Mouse (Mus musculus) macrophage (primary cell): ENCODE measurements around the gene Pou2f2. TPM values are rescaled to one million over a fixed set of nuclear protein-coding genes. Genes with fewer than 3 reads are reported as not detected.

Experiments
- H3K27ac ChIP-seq: fragments of 350-480 bp; formaldehyde crosslinking; 2 replicates; pipeline ENCODE4 v1.9.0; 2021
- H3K36me3 ChIP-seq: fragments of 350-480 bp; formaldehyde crosslinking; 2 replicates; pipeline ENCODE4 v1.9.0; 2021; ENCODE audit errors: inconsistent target
- H3K4me3 ChIP-seq: fragments of 350-480 bp; formaldehyde crosslinking; 2 replicates; pipeline ENCODE4 v1.9.0; 2021; ENCODE audit errors: inconsistent target
- H3K79me2 ChIP-seq: fragments of 350-480 bp; formaldehyde crosslinking; 2 replicates; pipeline ENCODE4 v1.9.0; 2021; ENCODE audit errors: inconsistent target
- WGBS: methylation state at CpG from one replicate; pipeline ENCODE4 v1.1.7; 2026; ENCODE audit warnings: inconsistent platforms; ENCODE audit not compliant: missing documents; 5-methylcytosine and 5-hydroxymethylcytosine counted together
- polyA plus RNA-seq: library from polyadenylated mRNA; stranded (reverse); fragments of 250-400 nt; gene quantifications from 3 replicates; pipeline ENCODE4 v1.2.4, GENCODE M21; 2018; ENCODE audit warnings: inconsistent platforms

Pou2f2 gene
- polyA plus RNA-seq, 1 experiment from 2014 or later: 23.9 TPM

DNA sequence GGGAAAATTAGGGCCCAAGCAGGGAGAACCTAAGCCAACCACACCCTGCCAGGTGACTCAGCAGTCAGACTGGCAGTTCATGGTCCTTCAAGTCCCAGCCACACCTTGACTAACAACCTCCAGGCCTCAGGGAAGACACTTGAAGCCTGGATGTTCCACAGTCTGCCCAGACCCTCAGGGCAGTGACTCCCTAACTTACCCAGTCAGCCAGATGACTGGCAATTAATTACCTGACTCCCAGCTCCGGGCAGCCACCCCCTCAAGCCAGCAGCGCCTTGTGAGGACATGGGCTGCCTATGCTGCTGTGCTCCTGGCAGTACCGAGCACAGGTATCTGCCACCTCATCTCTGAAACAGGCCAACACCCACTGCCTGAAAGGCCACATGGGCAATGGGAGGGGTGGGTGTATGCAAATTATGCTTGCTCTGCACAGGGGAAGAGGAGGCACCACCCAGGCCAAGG lies 29.7 kb upstream of the Pou2f2 start:
- 85% methylated on average over 3 of the region's 3 CpGs for WGBS
- H3K4me3 ChIP-seq: no peak overlapping the region
- H3K36me3 ChIP-seq: peaks cover 29% of the 10 kb centered on the region; the same call in 1 of the 2 replicates
- H3K27ac ChIP-seq: no peak overlapping the region
- no peaks in the 10 kb centered on the region for H3K79me2 ChIP-seq

GRCm38 (mm10) chr7:25206094-25206830 lies 26.7 kb upstream of the Pou2f2 start:
- Histone ChIP-seq H3K79me2 (no peaks in the 10 kb centered on the region), H3K4me3 (no peak overlapping the region), H3K36me3 (peaks cover 47% of the 10 kb centered on the region; the same call in 1 of the 2 replicates), H3K27ac (no peak overlapping the region)
- 76% methylated on average over 16 of the region's 16 CpGs for WGBS

DNA sequence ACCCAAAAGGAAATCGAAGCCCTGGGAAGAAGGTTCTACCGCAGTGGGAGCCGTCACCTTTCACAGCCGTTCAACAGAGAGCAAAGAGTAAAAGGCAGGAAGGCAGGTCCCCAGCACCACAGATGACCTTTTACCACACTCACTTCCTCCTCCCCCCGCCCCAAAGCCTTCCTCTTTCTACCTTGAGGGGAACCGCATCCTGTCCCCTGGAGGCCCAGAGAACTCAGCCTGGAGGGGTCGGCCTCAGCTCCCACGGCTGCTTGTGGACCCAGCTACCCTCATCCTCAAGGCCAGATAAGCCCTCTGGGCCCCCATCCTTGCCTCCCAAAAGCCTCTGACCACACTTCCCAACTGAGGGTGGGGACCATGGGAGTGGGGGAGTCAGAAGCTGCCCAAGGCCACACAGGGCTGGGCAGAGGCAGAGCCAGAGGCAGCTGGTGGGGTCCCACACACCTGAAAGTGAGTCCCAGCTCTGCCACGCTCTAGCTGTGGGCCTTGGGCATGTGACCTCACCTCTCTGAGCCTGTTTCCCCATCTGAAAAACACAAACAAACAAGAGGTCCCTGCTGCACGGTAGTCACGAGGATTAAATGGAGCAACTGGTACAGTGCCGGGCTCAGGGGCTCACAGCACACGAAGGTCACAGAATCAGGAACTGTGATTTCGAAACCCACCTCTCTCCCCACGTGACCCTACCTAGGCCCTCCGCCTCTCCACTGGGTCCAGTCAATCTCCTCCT lies 26.0 kb upstream of the Pou2f2 start:
- Histone ChIP-seq H3K36me3 (peaks cover 43% of the 10 kb centered on the region; the same call in 1 of the 2 replicates), H3K27ac (no peak overlapping the region), H3K79me2 (no peaks in the 10 kb centered on the region), H3K4me3 (no peak overlapping the region)
- WGBS: 16% methylated on average over 16 of the region's 16 CpGs

GRCm38 (mm10) chr7:25203624-25204023 lies 24.1 kb upstream of the Pou2f2 start:
- Histone ChIP-seq H3K27ac (no peak overlapping the region), H3K36me3 (peaks cover 28% of the 10 kb centered on the region; the same call in 1 of the 2 replicates), H3K79me2 (no peaks in the 10 kb centered on the region), H3K4me3 (no peak overlapping the region)
- 71% methylated on average over 20 of the region's 20 CpGs for WGBS

DNA sequence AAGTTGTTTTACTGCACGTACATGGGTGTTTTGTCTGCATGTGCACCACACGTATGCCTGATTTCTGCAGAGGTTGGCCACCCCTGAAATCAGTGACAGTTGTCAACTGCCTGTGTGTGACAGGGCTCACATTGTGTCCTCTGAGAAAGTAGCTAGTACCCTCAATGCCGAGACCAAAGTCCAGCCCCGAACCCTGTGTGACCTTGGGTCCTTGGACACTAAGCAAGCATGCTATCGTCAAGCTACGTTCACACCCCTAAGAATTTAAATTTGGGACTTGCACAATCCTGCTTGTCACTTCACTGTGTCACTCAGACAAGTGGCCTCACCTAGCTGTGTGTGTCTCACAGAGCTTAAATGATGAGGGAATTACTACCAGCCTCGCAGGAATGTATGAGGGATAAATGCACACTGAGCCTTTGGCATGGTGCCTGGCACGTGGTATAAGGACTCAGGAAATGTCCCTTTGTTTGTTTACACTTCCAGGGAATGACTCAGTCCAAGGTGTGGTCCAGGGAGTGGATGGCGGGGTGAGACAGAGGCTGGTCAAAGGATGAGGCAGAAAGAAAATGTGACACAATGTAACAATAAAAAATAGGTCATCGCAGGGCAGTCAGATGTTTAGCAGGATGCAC lies 18.0 kb upstream of the Pou2f2 start:
- H3K36me3 ChIP-seq: peaks cover 5% of the 10 kb centered on the region; the same call in 1 of the 2 replicates
- 77% methylated on average over 10 of the region's 10 CpGs for WGBS
- no peak overlapping the region for H3K4me3 ChIP-seq
- H3K79me2 ChIP-seq: no peaks in the 10 kb centered on the region
- H3K27ac ChIP-seq: no peak overlapping the region

- Histone ChIP-seq H3K79me2 (no peaks in the 10 kb centered on the region), H3K4me3 (no peak overlapping the region), H3K27ac (no peak overlapping the region)
Observed at GRCm38 (mm10) chr7:25196107-25196506, 16.6 kb upstream of the Pou2f2 start.

GRCm38 (mm10) chr7:25195148-25195547 lies 15.6 kb upstream of the Pou2f2 start:
- Histone ChIP-seq H3K36me3 (no peaks in the 10 kb centered on the region), H3K27ac (no peak overlapping the region), H3K79me2 (no peaks in the 10 kb centered on the region), H3K4me3 (no peak overlapping the region)
- 91% methylated on average over 3 of the region's 3 CpGs for WGBS

More at GRCm38 (mm10) chr7:25196107-25196506, 16.6 kb upstream of the Pou2f2 start:
- no peaks in the 10 kb centered on the region for H3K36me3 ChIP-seq
- 49% methylated on average over 9 of the region's 9 CpGs for WGBS

DNA sequence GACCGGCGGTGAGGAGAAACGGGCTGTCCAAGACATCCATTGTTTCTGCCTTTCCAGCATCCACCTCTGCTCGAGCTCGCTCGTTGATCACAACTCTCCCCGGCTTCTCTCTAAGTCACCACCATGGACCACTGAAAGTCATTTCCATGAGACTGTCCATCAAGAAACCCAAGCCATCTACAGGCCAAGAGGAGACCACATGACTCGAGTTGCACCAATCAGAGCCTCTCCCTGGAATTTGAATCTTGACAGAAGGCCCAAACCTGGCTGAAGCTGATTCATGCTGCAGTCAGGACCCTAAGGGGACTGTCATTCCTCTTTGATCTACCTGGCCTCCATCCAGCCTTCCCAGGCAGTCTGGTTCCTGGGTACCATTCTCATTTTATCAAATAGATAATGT lies 12.6 kb upstream of the Pou2f2 start:
- Histone ChIP-seq H3K27ac (no peak overlapping the region), H3K79me2 (no peaks in the 10 kb centered on the region), H3K4me3 (no peak overlapping the region), H3K36me3 (no peaks in the 10 kb centered on the region)
- whole genome bisulfite sequencing: 89% methylated on average over 8 of the region's 8 CpGs

DNA sequence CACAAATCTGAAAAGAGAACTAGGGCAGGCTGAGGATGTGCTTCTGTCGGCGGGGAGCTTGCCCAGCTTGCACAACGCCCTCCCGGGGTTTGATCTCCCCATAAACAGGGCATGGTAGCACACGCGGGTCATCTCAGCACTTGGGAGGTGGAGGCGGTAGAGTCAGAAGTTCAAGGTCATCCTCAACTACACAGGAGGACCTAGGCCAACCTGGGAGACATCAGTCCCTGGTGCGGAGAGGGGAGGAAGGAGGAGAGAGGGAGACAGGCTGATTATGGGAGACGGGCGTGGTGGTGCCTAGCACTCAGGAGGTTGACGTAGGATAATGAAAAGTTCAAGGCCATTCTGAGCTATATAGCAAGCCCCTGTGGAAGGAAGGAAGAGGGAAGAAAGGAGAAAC lies 11.3 kb upstream of the Pou2f2 start:
- H3K79me2 ChIP-seq: no peaks in the 10 kb centered on the region
- no peak overlapping the region for H3K27ac ChIP-seq
- H3K4me3 ChIP-seq: no peak overlapping the region
- 87% methylated on average over 11 of the region's 11 CpGs for WGBS
- no peaks in the 10 kb centered on the region for H3K36me3 ChIP-seq

DNA sequence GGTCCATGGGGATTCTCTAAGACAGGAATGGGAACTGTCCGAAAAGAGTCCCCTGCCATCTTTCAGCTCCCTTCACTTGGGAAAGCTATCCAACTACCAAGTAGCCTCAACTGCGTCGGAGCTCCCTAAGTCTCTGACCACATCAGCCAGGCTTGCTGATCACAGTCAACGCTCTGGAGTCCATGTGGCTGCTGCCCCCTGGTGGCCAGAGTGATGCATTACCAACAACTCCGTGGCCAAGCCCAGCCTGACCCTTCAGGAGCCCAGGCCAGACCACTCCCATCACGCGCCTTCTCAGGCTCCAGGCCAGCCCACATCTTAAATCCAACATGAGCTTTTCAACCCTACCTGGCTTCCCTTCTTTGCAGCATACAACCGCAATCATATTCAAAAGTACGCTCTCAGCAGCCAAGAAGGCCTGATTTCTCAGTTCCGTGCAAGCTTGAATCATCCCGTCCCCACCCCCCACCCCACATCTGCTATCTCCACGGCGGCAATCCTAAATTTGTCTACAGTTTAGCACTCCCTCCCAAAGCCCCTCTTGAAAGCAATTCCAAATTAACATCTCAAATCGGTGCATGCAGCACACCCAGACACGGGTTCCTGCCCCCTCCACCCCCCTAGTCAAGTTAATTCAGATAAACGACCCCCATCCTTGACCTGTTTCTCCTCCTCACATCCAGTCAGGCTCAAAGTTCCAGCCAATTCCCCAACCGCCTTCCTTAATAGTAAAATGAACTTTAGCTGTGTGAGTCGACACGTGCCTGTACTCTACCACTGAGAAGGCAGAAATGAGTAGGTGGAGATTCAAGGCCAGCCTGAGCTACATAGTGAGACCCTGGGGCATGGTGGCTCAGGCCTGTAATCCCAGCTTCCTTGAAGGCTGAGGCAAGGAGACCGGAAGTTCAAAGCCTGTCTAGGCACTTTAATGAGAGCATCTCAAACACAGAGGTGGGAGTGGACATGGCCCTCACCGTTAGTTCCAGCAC lies 8.4 kb upstream of the Pou2f2 start:
- 48% methylated on average over 21 of the region's 21 CpGs for WGBS
- H3K36me3 ChIP-seq: no peaks in the 10 kb centered on the region
- no peaks in the 10 kb centered on the region for H3K79me2 ChIP-seq
- H3K4me3 ChIP-seq: no peak overlapping the region
- no peak overlapping the region for H3K27ac ChIP-seq

DNA sequence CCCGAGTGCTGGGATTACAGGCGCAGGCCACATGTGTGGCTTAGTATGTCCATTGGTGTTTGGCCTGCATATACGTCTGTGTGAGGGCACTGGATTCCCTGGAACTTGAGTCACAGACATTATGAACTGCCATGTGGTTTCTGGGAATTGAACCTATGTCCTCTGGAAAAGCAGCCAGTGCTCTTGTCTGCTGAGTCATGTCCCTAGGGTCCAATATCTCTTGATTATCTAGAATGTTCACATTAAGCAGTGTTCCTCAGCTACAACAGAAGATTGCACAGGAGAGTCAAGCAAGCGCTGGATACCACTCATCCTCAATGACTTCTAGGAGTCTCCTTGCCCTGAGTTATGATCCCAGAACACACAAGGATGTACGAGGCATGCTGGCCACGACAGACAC lies 4.6 kb upstream of the Pou2f2 start:
- Histone ChIP-seq H3K27ac (no peak overlapping the region), H3K36me3 (no peaks in the 10 kb centered on the region), H3K4me3 (no peak overlapping the region), H3K79me2 (no peaks in the 10 kb centered on the region)
- WGBS: 74% methylated on average over 6 of the region's 6 CpGs

DNA sequence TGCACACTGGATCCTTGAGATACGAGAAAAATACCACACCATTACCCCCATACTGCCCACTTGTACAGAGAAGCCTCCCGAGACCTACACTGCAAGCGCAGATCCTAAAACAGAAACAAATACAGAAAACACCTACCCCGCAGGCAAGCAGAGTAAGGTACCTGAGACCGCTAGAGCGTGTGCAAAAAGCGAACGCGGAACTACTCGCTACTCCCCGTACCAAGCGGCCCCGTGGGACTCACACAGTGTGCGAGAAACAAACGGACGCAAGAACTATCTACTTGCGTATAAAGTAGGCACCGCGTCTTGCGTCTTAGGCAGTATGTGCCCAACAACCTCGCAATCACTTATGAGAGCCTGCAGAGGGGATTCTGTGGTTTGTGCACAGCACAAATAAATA lies 2.3 kb upstream of the Pou2f2 start:
- Histone ChIP-seq H3K4me3 (no peak overlapping the region), H3K27ac (no peak overlapping the region), H3K36me3 (no peaks in the 10 kb centered on the region), H3K79me2 (no peaks in the 10 kb centered on the region)
- 16% methylated on average over 21 of the region's 21 CpGs for WGBS

- H3K4me3 ChIP-seq: no peak overlapping the region
- no peak overlapping the region for H3K27ac ChIP-seq
- no peaks in the 10 kb centered on the region for H3K79me2 ChIP-seq
- WGBS: 4% methylated on average over 14 of the region's 15 CpGs
- no peaks in the 10 kb centered on the region for H3K36me3 ChIP-seq
Observed at GRCm38 (mm10) chr7:25181331-25181790, 1.8 kb upstream of the Pou2f2 start.

- no peak overlapping the region for H3K4me3 ChIP-seq
- H3K36me3 ChIP-seq: no peaks in the 10 kb centered on the region
- no peaks in the 10 kb centered on the region for H3K79me2 ChIP-seq
- H3K27ac ChIP-seq: no peak overlapping the region
- 12% methylated on average over 6 of the region's 6 CpGs for WGBS
Observed at GRCm38 (mm10) chr7:25180512-25180911, 986 bp upstream of the Pou2f2 start.
